Mouse (Mus musculus): ENCODE measurements around the gene Gad2. TPM values are rescaled to one million over a fixed set of nuclear protein-coding genes. Genes with fewer than 3 reads are reported as not detected.
A peak's percentile ranks its signal among the peaks of the same experiment; 100 is the strongest.
"Not testable (repeated sequence)": the region's sequence is repeated elsewhere in the genome, so short reads cannot be mapped to it uniquely, and the experiment has no call there.

Gad2 gene
- polyA plus RNA-seq (2012; rRNA removed), result 33.4 and 37.9 TPM in 2 replicates

DNA sequence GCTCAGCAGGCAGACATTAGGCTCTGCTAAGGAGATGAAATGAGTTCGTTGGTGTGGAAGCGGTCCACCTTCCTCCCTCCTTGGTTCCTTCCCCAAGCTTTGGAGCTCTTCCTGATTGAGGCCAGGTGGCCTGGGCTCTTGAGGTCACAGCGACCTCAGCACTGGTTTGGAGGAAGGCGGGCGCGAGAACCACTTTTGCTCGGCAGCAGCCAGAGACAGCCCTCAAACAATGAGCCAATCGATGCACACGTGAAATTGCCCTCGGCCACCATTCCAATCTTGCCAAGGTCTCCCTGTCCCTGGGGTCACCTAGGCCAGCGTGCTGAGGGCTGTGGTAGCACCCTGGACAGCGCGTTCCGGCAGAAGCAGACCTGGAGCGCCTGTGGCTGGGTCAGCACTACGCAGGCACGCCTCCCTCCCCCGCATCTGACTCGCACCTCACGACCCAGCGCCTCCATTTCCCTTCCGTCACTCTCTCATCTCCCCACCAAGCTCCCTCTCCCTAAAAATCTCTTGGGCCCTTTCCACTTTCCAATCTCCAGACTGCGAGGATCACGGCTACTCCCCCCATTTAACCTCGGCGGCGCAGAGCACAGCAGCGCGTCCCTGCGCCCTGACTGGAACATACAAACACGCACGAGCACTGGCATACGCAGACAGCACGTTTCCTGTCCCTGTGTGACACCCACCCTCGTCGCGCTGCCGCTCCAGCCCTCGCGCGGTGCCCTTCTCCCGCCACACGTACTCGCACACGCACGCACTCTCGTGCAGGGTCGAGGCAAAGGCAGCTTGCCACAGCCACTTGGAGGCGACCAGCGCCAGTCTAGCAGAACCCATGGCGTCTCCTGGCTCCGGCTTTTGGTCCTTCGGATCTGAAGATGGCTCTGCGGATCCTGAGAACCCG, at the start of gene Gad2:
TSS of gene Gad2 (plus strand) at position 378 of the 904 bp plus-strand sequence.
- Histone ChIP-seq H3K4me3 (ENCODE audit: insufficient read depth, low read length) (peak within 1 kb of the TSS; percentile 40), H3K27ac (ENCODE audit: insufficient read depth, low read length) (peak within 1 kb of the TSS; percentile 60), H3K4me1 (ENCODE audit: control insufficient read depth, insufficient read depth, low read length) (no peaks in the 10 kb centered on the region; the same call in 1 of the 2 replicates)
- TF ChIP-seq CTCF (IDR thresholded peaks at IDR 0.05; ENCODE audit: extremely low read depth, insufficient read depth, low read length) (no peak), POLR2A (IDR thresholded peaks at IDR 0.05; ENCODE audit: extremely low read depth, insufficient read depth, low read length) (peak; percentile 17; the same call in 1 of the 2 replicates)

DNA sequence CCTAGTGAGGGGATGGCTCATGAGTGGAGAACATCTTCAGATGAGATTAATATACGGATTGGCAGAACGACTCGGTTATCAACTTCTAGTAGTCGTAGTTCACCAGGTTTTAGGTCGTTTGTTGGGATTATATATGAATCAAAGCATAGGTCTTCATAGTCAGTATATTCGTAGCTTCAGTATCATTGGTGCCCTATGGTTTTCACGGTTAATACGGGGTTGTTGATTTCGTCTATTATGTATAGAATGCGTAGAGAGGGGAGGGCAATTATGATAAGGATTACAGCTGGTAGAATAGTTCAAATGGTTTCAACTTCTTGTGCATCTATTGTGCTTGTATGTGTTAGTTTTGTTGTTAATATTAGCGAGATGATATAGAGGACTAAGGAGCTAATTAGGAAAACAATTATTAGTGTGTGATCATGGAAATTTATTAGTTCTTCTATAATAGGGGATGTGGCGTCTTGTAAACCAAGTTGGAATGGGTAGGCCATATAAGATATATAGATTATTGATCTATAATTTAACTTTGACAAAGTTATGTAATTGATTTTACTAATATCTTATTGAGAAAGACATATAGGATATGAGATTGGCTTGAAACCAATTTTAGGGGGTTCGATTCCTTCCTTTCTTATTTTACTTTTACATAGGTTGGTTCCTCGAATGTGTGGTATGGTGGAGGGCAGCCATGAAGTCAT, 34.4 kb upstream of the Gad2 start:
- not testable (repeated sequence) for H3K4me1 ChIP-seq (ENCODE audit: control insufficient read depth, insufficient read depth, low read length); H3K27ac ChIP-seq (ENCODE audit: insufficient read depth, low read length); H3K4me3 ChIP-seq (ENCODE audit: insufficient read depth, low read length)

- H3K4me1 ChIP-seq (ENCODE audit: control insufficient read depth, insufficient read depth, low read length); H3K27ac ChIP-seq (ENCODE audit: insufficient read depth, low read length); H3K4me3 ChIP-seq (ENCODE audit: insufficient read depth, low read length): not testable (repeated sequence)
These were observed 33.8 kb upstream of the Gad2 start for GRCm38 (mm10) chr2:22588170-22588541.

DNA sequence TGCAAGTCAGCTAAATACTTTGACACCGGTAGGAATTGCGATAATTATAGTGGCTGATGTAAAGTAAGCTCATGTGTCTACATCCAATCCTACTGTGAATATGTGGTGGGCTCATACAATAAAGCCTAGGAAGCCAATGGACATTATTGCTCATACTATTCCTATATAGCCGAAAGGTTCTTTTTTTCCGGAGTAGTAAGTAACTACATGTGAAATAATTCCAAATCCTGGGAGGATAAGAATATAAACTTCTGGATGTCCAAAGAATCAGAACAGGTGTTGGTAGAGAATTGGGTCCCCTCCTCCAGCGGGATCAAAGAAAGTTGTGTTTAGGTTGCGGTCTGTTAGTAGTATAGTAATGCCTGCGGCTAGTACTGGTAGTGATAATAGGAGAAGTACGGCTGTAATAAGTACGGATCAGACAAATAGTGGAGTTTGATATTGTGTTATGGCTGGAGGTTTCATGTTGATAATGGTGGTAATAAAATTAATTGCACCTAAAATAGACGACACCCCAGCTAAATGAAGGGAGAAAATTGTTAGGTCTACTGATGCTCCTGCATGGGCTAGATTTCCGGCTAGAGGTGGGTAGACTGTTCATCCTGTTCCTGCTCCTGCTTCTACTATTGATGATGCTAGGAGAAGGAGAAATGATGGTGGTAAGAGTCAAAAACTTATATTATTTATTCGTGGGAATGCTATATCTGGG, 33.2 kb upstream of the Gad2 start:
- not testable (repeated sequence) for H3K4me1 ChIP-seq (ENCODE audit: control insufficient read depth, insufficient read depth, low read length); H3K27ac ChIP-seq (ENCODE audit: insufficient read depth, low read length); H3K4me3 ChIP-seq (ENCODE audit: insufficient read depth, low read length)

GRCm38 (mm10) chr2:22589382-22590205, 32.4 kb upstream of the Gad2 start:
- H3K4me3 ChIP-seq (ENCODE audit: insufficient read depth, low read length); H3K4me1 ChIP-seq (ENCODE audit: control insufficient read depth, insufficient read depth, low read length); H3K27ac ChIP-seq (ENCODE audit: insufficient read depth, low read length): not testable (repeated sequence)

DNA sequence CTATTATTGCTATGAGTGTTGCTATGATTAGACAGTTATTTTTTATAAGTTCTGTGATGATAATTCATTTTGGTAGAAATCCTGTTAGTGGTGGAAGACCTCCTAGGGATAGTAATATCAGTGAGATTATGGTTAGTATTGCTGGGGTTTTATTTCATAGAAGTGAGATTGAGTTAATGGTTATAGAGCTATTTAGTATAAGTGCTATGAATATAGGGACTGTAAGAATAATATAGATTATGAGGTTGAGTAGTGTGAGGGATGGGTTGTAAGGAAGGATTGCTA, 31.9 kb upstream of the Gad2 start:
- Histone ChIP-seq H3K27ac (ENCODE audit: insufficient read depth, low read length) (no peak overlapping the region), H3K4me1 (ENCODE audit: control insufficient read depth, insufficient read depth, low read length) (no peaks in the 10 kb centered on the region), H3K4me3 (ENCODE audit: insufficient read depth, low read length) (no peak overlapping the region)
- TF ChIP-seq POLR2A (IDR thresholded peaks at IDR 0.05; ENCODE audit: extremely low read depth, insufficient read depth, low read length), result no peak

DNA sequence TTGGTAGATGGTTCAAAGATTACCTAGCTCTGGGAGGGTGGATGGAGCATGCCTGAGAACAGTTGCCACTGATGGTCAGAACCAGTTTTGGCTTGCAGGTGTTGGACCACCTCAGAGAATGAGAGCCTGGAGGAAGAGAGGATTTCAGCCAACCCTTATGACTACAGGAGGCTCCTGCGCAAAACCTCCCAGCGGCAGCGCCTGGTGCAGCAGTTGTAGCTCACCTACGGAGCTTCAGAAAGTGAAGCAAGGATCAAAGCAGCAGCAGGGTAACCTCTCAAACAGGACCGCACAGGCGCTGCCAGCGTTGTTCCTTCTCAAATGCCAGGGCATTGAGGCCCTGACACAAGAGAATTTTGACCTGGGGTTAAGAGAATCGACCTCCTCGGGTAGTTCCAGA, 4.1 kb upstream of the Gad2 start:
- H3K27ac ChIP-seq (ENCODE audit: insufficient read depth, low read length), result no peak overlapping the region
- TF ChIP-seq CTCF (IDR thresholded peaks at IDR 0.05; ENCODE audit: extremely low read depth, insufficient read depth, low read length), result no peak
- H3K4me1 ChIP-seq (ENCODE audit: control insufficient read depth, insufficient read depth, low read length), result no peaks in the 10 kb centered on the region; the same call in 1 of the 2 replicates

GRCm38 (mm10) chr2:22619416-22619815, 2.6 kb upstream of the Gad2 start:
- Histone ChIP-seq H3K4me1 (ENCODE audit: control insufficient read depth, insufficient read depth, low read length) (no peaks in the 10 kb centered on the region; the same call in 1 of the 2 replicates), H3K4me3 (ENCODE audit: insufficient read depth, low read length) (no peak overlapping the region), H3K27ac (ENCODE audit: insufficient read depth, low read length) (no peak overlapping the region)
- TF ChIP-seq CTCF (IDR thresholded peaks at IDR 0.05; ENCODE audit: extremely low read depth, insufficient read depth, low read length) (no peak), POLR2A (IDR thresholded peaks at IDR 0.05; ENCODE audit: extremely low read depth, insufficient read depth, low read length) (no peak)

More for the DNA sequence above, 4.1 kb upstream of the Gad2 start:
- no peak overlapping the region for H3K4me3 ChIP-seq (ENCODE audit: insufficient read depth, low read length)

DNA sequence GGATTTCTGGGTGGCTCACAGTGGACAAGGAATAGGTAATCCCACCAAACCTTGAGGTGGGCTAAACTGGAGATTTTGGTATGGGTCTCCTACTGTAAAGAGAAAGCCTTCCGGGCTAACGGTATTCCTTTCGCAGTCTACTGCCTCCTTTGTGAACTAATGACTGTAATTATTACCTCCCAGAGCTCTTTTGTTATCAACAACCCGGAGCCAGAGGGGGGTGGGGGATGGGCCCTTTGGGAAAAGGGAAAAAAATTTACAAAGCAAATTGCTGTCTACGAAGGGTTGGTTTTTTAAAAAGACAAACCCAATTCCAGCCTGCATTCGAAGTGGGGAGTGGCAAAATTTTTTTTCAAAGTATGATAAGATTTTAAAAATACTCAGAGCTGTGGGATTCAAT, 2.0 kb upstream of the Gad2 start:
- H3K27ac ChIP-seq (ENCODE audit: insufficient read depth, low read length), result no peak overlapping the region
- no peaks in the 10 kb centered on the region; the same call in 1 of the 2 replicates for H3K4me1 ChIP-seq (ENCODE audit: control insufficient read depth, insufficient read depth, low read length)

More for the DNA sequence above, 2.0 kb upstream of the Gad2 start:
- H3K4me3 ChIP-seq (ENCODE audit: insufficient read depth, low read length), result no peak overlapping the region
- TF ChIP-seq CTCF (IDR thresholded peaks at IDR 0.05; ENCODE audit: extremely low read depth, insufficient read depth, low read length) (no peak), POLR2A (IDR thresholded peaks at IDR 0.05; ENCODE audit: extremely low read depth, insufficient read depth, low read length) (no peak)
